Mouse (Mus musculus): ENCODE results near the gene Mindy2. TPM values are rescaled to one million over a fixed set of nuclear protein-coding genes. Genes with fewer than 3 reads are reported as not detected.

The Mindy2 gene
- total and polyA plus RNA-seq, 2 experiments from 2014 or later = 20.4 to 35.9 TPM

DNA sequence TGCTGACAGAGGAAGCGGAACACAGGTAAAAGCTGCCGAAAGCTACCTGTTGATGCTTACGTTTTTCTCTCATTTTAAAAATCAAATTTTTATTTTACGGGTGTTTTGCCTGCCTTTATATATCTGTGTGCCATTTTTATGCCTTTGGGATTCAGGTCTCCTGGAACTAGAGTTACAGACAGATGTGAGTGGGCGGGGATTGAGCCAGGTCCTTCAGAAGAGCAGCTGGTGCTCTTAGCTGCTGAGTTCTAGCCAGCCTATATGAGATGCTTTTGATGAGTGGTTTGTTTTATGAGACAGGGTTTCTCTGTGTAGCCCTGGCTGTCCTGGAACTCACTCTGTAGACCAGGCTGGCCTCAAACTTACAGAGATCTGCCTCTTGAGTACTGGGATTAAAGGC lies 69.8 kb downstream of the Mindy2 start:
- 96% methylated on average over 5 of the region's 5 CpGs for WGBS
- Histone ChIP-seq H3K27ac (no peak overlapping the region), H3K4me3 (ENCODE audit: low read length) (no peak overlapping the region), H3K9ac (replicated peaks; ENCODE audit: low read length) (no peak overlapping the region), H3K27me3 (ENCODE audit: insufficient read depth, low read length) (no peaks in the 10 kb centered on the region), H3K9me3 (ENCODE audit: low read length) (no peaks in the 10 kb centered on the region), H3K4me1 (ENCODE audit: insufficient read depth, low read length) (no peaks in the 10 kb centered on the region), H3K4me2 (ENCODE audit: low read depth, low read length) (no peak overlapping the region), H3K36me3 (ENCODE audit: insufficient read depth, low read length) (peaks cover 62% of the 10 kb centered on the region)
- ATAC-seq = no peak
- no peak for TF ChIP-seq CTCF (IDR thresholded peaks at IDR 0.05; ENCODE audit: low read depth)
- no peak for DNase-seq (ENCODE audit: low spot score)

DNA sequence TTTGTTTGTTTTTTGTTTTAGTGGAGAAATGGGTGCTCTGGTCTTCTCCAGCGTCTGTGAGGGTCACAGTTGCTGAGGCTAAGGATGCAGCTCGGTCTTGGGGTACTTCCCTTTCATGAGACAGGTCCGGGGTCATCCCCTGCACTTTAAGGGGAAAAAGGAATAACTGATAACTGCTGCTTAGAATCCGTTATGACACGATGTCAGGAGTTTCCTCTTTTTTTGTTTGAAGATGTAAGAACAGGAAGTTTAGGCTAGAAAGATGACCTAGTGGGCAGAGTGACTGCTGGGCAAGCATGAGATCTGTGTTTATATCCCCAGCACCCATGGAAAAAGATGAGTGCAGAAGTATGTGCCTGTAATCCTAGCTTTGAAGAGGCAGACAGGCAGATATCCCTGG lies 71.8 kb downstream of the Mindy2 start:
- WGBS = 92% methylated on average over 5 of the region's 5 CpGs
- H3K36me3 ChIP-seq (ENCODE audit: insufficient read depth, low read length) = peaks cover 60% of the 10 kb centered on the region
- H3K9me3 ChIP-seq (ENCODE audit: low read length) = no peaks in the 10 kb centered on the region
- H3K27me3 ChIP-seq (ENCODE audit: insufficient read depth, low read length) = no peaks in the 10 kb centered on the region
- no peak overlapping the region for H3K27ac ChIP-seq
- TF ChIP-seq CTCF (IDR thresholded peaks at IDR 0.05; ENCODE audit: low read depth) = no peak
- no peak overlapping the region for H3K4me3 ChIP-seq (ENCODE audit: low read length)
- ATAC-seq (no peak), DNase-seq (ENCODE audit: low spot score) (no peak)
- no peak overlapping the region for H3K4me2 ChIP-seq (ENCODE audit: low read depth, low read length)
- H3K9ac ChIP-seq (replicated peaks; ENCODE audit: low read length) = no peak overlapping the region
- H3K4me1 ChIP-seq (ENCODE audit: insufficient read depth, low read length) = no peaks in the 10 kb centered on the region

- Histone ChIP-seq H3K27ac (no peak overlapping the region), H3K9ac (replicated peaks; ENCODE audit: low read length) (no peak overlapping the region), H3K36me3 (ENCODE audit: insufficient read depth, low read length) (peaks cover 61% of the 10 kb centered on the region), H3K4me1 (ENCODE audit: insufficient read depth, low read length) (no peaks in the 10 kb centered on the region), H3K9me3 (ENCODE audit: low read length) (no peaks in the 10 kb centered on the region), H3K4me2 (ENCODE audit: low read depth, low read length) (no peak overlapping the region), H3K27me3 (ENCODE audit: insufficient read depth, low read length) (no peaks in the 10 kb centered on the region), H3K4me3 (ENCODE audit: low read length) (no peak overlapping the region)
- 86% methylated on average over 14 of the region's 14 CpGs for WGBS
- TF ChIP-seq CTCF (IDR thresholded peaks at IDR 0.05; ENCODE audit: low read depth) = no peak
- DNase-seq (ENCODE audit: low spot score) = no peak
- ATAC-seq = no peak
Measured at GRCm38 (mm10) chr9:70584641-70585040, 72.3 kb downstream of the Mindy2 start.

- DNase-seq (ENCODE audit: low spot score) (no peak), ATAC-seq (no peak)
- WGBS = 87% methylated on average over 5 of the region's 5 CpGs
- no peaks in the 10 kb centered on the region for H3K27me3 ChIP-seq (ENCODE audit: insufficient read depth, low read length)
- H3K4me3 ChIP-seq (ENCODE audit: low read length) = no peak overlapping the region
- no peak for TF ChIP-seq CTCF (IDR thresholded peaks at IDR 0.05; ENCODE audit: low read depth)
- H3K36me3 ChIP-seq (ENCODE audit: insufficient read depth, low read length) = peaks cover 41% of the 10 kb centered on the region
- no peaks in the 10 kb centered on the region for H3K9me3 ChIP-seq (ENCODE audit: low read length)
- no peak overlapping the region for H3K4me2 ChIP-seq (ENCODE audit: low read depth, low read length)
- H3K27ac ChIP-seq = no peak overlapping the region
- H3K4me1 ChIP-seq (ENCODE audit: insufficient read depth, low read length) = no peaks in the 10 kb centered on the region
- no peak overlapping the region for H3K9ac ChIP-seq (replicated peaks; ENCODE audit: low read length)
Measured at GRCm38 (mm10) chr9:70580956-70581355, 76.0 kb downstream of the Mindy2 start.

DNA sequence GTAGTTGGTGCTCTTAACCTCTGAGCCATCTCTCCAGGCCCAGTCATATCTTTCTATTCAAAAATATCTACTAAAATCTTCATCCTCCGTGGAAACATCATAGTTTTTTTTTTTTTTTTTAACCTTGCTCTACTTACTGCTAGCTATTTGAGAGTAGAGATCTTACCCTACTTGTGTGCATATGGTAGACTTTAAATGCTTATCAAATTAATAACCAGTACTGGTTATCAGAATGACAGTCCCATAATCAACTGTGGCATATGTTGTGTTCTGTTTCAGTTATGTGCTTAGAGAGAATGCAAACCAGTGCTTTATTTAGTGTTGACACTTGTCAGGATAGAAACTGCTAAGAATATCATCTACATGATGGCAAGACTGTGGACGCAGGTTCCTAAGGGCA lies 78.9 kb downstream of the Mindy2 start:
- no peaks in the 10 kb centered on the region for H3K27me3 ChIP-seq (ENCODE audit: insufficient read depth, low read length)
- no peak for DNase-seq (ENCODE audit: low spot score)
- WGBS = 90% methylated on average over 2 of the region's 2 CpGs
- no peak for ATAC-seq
- no peak overlapping the region for H3K9ac ChIP-seq (replicated peaks; ENCODE audit: low read length)
- no peak for TF ChIP-seq CTCF (IDR thresholded peaks at IDR 0.05; ENCODE audit: low read depth)
- H3K4me2 ChIP-seq (ENCODE audit: low read depth, low read length) = no peak overlapping the region
- no peak overlapping the region for H3K27ac ChIP-seq
- H3K36me3 ChIP-seq (ENCODE audit: insufficient read depth, low read length) = peaks cover 31% of the 10 kb centered on the region
- H3K9me3 ChIP-seq (ENCODE audit: low read length) = no peaks in the 10 kb centered on the region
- H3K4me3 ChIP-seq (ENCODE audit: low read length) = no peak overlapping the region
- H3K4me1 ChIP-seq (ENCODE audit: insufficient read depth, low read length) = no peaks in the 10 kb centered on the region

DNA sequence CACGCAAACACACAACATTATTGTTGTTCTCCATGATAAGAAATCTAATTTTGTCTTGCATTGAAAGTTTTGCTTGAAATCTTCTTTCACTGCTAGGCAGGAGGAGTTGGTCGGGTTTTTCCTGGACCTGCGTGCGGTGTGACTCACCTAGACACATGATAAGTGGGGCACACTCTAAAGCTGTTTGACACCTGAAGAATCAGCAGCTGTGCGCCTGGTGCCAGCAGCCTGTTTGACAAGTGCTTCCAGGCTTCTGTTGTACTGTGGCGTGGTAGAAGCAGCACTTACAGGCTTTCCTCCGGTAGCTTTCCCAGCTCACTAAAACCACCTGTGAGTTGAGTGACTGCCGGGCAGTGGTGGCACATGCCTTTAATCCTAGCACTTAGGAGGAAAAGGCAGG lies 86.6 kb downstream of the Mindy2 start:
- Histone ChIP-seq H3K9me3 (ENCODE audit: low read length) (no peaks in the 10 kb centered on the region), H3K36me3 (ENCODE audit: insufficient read depth, low read length) (peaks cover 20% of the 10 kb centered on the region), H3K9ac (replicated peaks; ENCODE audit: low read length) (no peak overlapping the region), H3K4me1 (ENCODE audit: insufficient read depth, low read length) (no peaks in the 10 kb centered on the region), H3K4me3 (ENCODE audit: low read length) (no peak overlapping the region), H3K4me2 (ENCODE audit: low read depth, low read length) (no peak overlapping the region), H3K27ac (no peak overlapping the region), H3K27me3 (ENCODE audit: insufficient read depth, low read length) (no peaks in the 10 kb centered on the region)
- 95% methylated on average over 8 of the region's 8 CpGs for WGBS
- ATAC-seq (no peak), DNase-seq (ENCODE audit: low spot score) (no peak)
- no peak for TF ChIP-seq CTCF (IDR thresholded peaks at IDR 0.05; ENCODE audit: low read depth)

DNA sequence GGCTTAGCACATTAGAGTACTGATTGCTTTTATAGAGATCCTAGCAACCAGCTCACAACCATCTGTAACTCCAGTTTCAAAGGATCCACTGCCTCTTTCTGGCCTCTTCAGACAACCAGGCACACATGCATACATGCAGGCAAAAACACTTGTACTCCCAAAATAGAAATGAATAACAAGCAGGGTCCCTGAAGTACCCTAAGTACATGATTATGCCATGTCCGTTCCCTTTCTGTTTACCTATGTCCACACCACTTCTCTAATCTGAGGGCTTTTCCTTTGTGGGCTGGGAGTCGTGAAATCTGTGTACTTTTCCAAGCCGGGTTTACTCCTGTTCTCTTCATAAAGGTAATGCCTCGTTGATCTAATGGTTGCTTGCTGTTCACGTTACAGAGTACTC lies 89.3 kb downstream of the Mindy2 start:
- no peak overlapping the region for H3K27ac ChIP-seq
- no peaks in the 10 kb centered on the region for H3K9me3 ChIP-seq (ENCODE audit: low read length)
- ATAC-seq (no peak), DNase-seq (ENCODE audit: low spot score) (no peak)
- TF ChIP-seq CTCF (IDR thresholded peaks at IDR 0.05; ENCODE audit: low read depth) = no peak
- H3K4me1 ChIP-seq (ENCODE audit: insufficient read depth, low read length) = no peaks in the 10 kb centered on the region
- 88% methylated on average over 5 of the region's 5 CpGs for WGBS
- peaks cover 8% of the 10 kb centered on the region; the same call in 1 of the 2 replicates for H3K36me3 ChIP-seq (ENCODE audit: insufficient read depth, low read length)
- H3K4me3 ChIP-seq (ENCODE audit: low read length) = no peak overlapping the region
- no peaks in the 10 kb centered on the region for H3K27me3 ChIP-seq (ENCODE audit: insufficient read depth, low read length)
- no peak overlapping the region for H3K9ac ChIP-seq (replicated peaks; ENCODE audit: low read length)
- no peak overlapping the region for H3K4me2 ChIP-seq (ENCODE audit: low read depth, low read length)
